Mouse (Mus musculus): ENCODE data around the gene St6galnac4. TPM values are rescaled to one million over a fixed set of nuclear protein-coding genes. Genes with fewer than 3 reads are reported as not detected.

Gene St6galnac4
- polyA plus RNA-seq, 1 experiment = 0.30 TPM

- peaks cover 46% of the 10 kb centered on the region for H3K36me3 ChIP-seq (ENCODE audit: control insufficient read depth)
Measured at GRCm38 (mm10) chr2:32618051-32618450, 31.2 kb downstream of the St6galnac4 start.

GRCm38 (mm10) chr2:32620682-32621516 lies 34.0 kb downstream of the St6galnac4 start:
- Histone ChIP-seq H3K4me1 (ENCODE audit: control insufficient read depth) (peaks cover 31% of the 10 kb centered on the region), H3K27me3 (ENCODE audit: control insufficient read depth) (no peaks in the 10 kb centered on the region), H3K36me3 (ENCODE audit: control insufficient read depth) (peaks cover 26% of the 10 kb centered on the region), H3K9me3 (ENCODE audit: control insufficient read depth, low read length) (peaks cover 5% of the 10 kb centered on the region), H3K4me3 (replicated peaks) (no peak overlapping the region)
- no peak for TF ChIP-seq TAL1 (IDR thresholded peaks at IDR 0.05; ENCODE audit: low read length)
- TF ChIP-seq GATA1 (IDR thresholded peaks at IDR 0.05; ENCODE audit: low read length) = no peak

More at GRCm38 (mm10) chr2:32618051-32618450, 31.2 kb downstream of the St6galnac4 start:
- peaks cover 15% of the 10 kb centered on the region for H3K4me1 ChIP-seq (ENCODE audit: control insufficient read depth)
- no peaks in the 10 kb centered on the region for H3K27me3 ChIP-seq (ENCODE audit: control insufficient read depth)
- TF ChIP-seq GATA1 (IDR thresholded peaks at IDR 0.05; ENCODE audit: low read length) (no peak), TAL1 (IDR thresholded peaks at IDR 0.05; ENCODE audit: low read length) (no peak)
- H3K9me3 ChIP-seq (ENCODE audit: control insufficient read depth, low read length) = peaks cover 5% of the 10 kb centered on the region
- no peak overlapping the region for H3K4me3 ChIP-seq (replicated peaks)

GRCm38 (mm10) chr2:32621517-32621859 lies 34.6 kb downstream of the St6galnac4 start, which contains the start of gene Ak1:
Gene Ak1 (plus strand): TSS chr2:32621758.
- Histone ChIP-seq H3K36me3 (ENCODE audit: control insufficient read depth) (peaks cover 24% of the 10 kb centered on the region), H3K4me1 (ENCODE audit: control insufficient read depth) (peaks cover 34% of the 10 kb centered on the region), H3K9me3 (ENCODE audit: control insufficient read depth, low read length) (peaks cover 5% of the 10 kb centered on the region), H3K27me3 (ENCODE audit: control insufficient read depth) (no peaks in the 10 kb centered on the region), H3K4me3 (replicated peaks) (no peak within 1 kb of the TSS)
- TF ChIP-seq GATA1 (IDR thresholded peaks at IDR 0.05; ENCODE audit: low read length) = no peak
- no peak for TF ChIP-seq TAL1 (IDR thresholded peaks at IDR 0.05; ENCODE audit: low read length)

- TF ChIP-seq TAL1 (IDR thresholded peaks at IDR 0.05; ENCODE audit: low read length) = no peak
- TF ChIP-seq GATA1 (IDR thresholded peaks at IDR 0.05; ENCODE audit: low read length) = no peak
- Histone ChIP-seq H3K36me3 (ENCODE audit: control insufficient read depth) (peaks cover 2% of the 10 kb centered on the region), H3K27me3 (ENCODE audit: control insufficient read depth) (no peaks in the 10 kb centered on the region), H3K9me3 (ENCODE audit: control insufficient read depth, low read length) (no peaks in the 10 kb centered on the region), H3K4me1 (ENCODE audit: control insufficient read depth) (peaks cover 40% of the 10 kb centered on the region), H3K4me3 (replicated peaks) (no peak overlapping the region)
Measured at GRCm38 (mm10) chr2:32624111-32624748, 37.3 kb downstream of the St6galnac4 start.

GRCm38 (mm10) chr2:32625212-32625872 lies 38.4 kb downstream of the St6galnac4 start:
- TF ChIP-seq GATA1 (IDR thresholded peaks at IDR 0.05; ENCODE audit: low read length) = no peak
- no peak for TF ChIP-seq TAL1 (IDR thresholded peaks at IDR 0.05; ENCODE audit: low read length)
- no peaks in the 10 kb centered on the region for H3K36me3 ChIP-seq (ENCODE audit: control insufficient read depth)
- peaks cover 38% of the 10 kb centered on the region for H3K4me1 ChIP-seq (ENCODE audit: control insufficient read depth)
- no peaks in the 10 kb centered on the region for H3K9me3 ChIP-seq (ENCODE audit: control insufficient read depth, low read length)
- H3K27me3 ChIP-seq (ENCODE audit: control insufficient read depth) = no peaks in the 10 kb centered on the region
- peak overlapping the region; percentile 34 for H3K4me3 ChIP-seq (replicated peaks)

- no peaks in the 10 kb centered on the region for H3K27me3 ChIP-seq (ENCODE audit: control insufficient read depth)
- no peaks in the 10 kb centered on the region for H3K9me3 ChIP-seq (ENCODE audit: control insufficient read depth, low read length)
- H3K36me3 ChIP-seq (ENCODE audit: control insufficient read depth) = no peaks in the 10 kb centered on the region
- peaks cover 31% of the 10 kb centered on the region for H3K4me1 ChIP-seq (ENCODE audit: control insufficient read depth)
- no peak overlapping the region for H3K4me3 ChIP-seq (replicated peaks)
- TF ChIP-seq TAL1 (IDR thresholded peaks at IDR 0.05; ENCODE audit: low read length) = no peak
- TF ChIP-seq GATA1 (IDR thresholded peaks at IDR 0.05; ENCODE audit: low read length) = no peak
Measured at GRCm38 (mm10) chr2:32625873-32626694, 39.2 kb downstream of the St6galnac4 start.

- Histone ChIP-seq H3K4me1 (ENCODE audit: control insufficient read depth) (peaks cover 25% of the 10 kb centered on the region), H3K27me3 (ENCODE audit: control insufficient read depth) (no peaks in the 10 kb centered on the region), H3K36me3 (ENCODE audit: control insufficient read depth) (no peaks in the 10 kb centered on the region), H3K4me3 (replicated peaks) (no peak overlapping the region), H3K9me3 (ENCODE audit: control insufficient read depth, low read length) (no peaks in the 10 kb centered on the region)
- TF ChIP-seq TAL1 (IDR thresholded peaks at IDR 0.05; ENCODE audit: low read length) = no peak
- TF ChIP-seq GATA1 (IDR thresholded peaks at IDR 0.05; ENCODE audit: low read length) = no peak
Measured at GRCm38 (mm10) chr2:32627266-32628043, 40.6 kb downstream of the St6galnac4 start.

- H3K36me3 ChIP-seq (ENCODE audit: control insufficient read depth) = no peaks in the 10 kb centered on the region
- H3K9me3 ChIP-seq (ENCODE audit: control insufficient read depth, low read length) = no peaks in the 10 kb centered on the region
- no peak overlapping the region for H3K4me3 ChIP-seq (replicated peaks)
- peaks cover 25% of the 10 kb centered on the region for H3K4me1 ChIP-seq (ENCODE audit: control insufficient read depth)
- TF ChIP-seq GATA1 (IDR thresholded peaks at IDR 0.05; ENCODE audit: low read length) (no peak), TAL1 (IDR thresholded peaks at IDR 0.05; ENCODE audit: low read length) (no peak)
- H3K27me3 ChIP-seq (ENCODE audit: control insufficient read depth) = no peaks in the 10 kb centered on the region
Measured at GRCm38 (mm10) chr2:32628044-32628550, 41.2 kb downstream of the St6galnac4 start.

All from erythroblast, embryonic 14.5 days (primary cell).